Mouse (Mus musculus): ENCODE results near the gene Pbx2. TPM values are rescaled to one million over a fixed set of nuclear protein-coding genes. Genes with fewer than 3 reads are reported as not detected.

The Pbx2 gene
- total RNA-seq, 2 experiments from 2014 or later = 45.9 to 48.8 TPM

DNA sequence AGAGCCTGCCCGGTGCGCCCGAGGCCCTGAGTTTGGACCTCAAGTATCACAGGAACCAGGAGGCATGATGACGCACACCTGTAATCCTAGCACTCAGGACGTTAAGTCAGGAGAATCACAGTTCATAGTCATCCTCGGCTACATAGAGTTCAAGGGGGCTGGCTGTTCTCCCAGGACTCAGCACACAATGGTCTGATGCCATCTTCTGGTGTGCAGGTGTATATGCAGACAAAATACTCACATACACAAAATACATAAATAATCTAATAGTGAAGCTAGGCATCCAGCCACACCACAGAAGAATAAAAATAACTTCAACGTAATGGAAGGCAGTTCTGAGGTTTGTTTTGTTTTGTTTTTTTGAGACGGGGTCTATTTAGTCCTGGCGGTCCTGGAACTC is 32.1 kb downstream of the Pbx2 start:
- DNase-seq (ENCODE audit: low spot score in 2 of 2) = no peak

DNA sequence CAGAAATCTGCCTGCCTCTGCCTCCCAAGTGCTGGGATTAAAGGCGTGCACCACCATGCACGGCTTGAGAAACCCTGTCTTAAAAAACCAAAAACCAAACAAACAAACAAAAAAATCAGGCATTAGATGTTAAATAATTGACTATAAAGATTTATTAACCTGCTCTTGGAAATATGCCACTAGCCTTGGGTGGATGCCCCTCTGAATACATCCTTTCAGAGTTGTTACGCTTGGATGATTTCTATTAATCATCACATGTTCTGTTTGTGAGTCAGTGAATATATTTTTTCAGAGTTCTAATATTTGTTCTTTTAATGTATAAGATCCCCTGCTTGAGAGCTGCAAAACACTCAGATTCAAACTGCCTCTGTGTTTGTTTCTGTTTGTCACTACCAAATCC is 33.9 kb downstream of the Pbx2 start:
- intact Hi-C loops (cut with DNase I) = loop anchor here (10.0 kb wide), 1 partner anchor 180 kb away; no protein-coding TSS in a partner anchor

More for the DNA sequence above, 32.1 kb downstream of the Pbx2 start:
- intact Hi-C loops (cut with DNase I) = loop anchor here (10.0 kb wide), 1 partner anchor 178 kb away; no protein-coding TSS in a partner anchor

GRCm38 (mm10) chr17:34626062-34626772 is 35.2 kb downstream of the Pbx2 start:
- DNase-seq (ENCODE audit: low spot score in 2 of 2) = no peak
- intact Hi-C loops (cut with DNase I) = loop anchor here (10.0 kb wide), 1 partner anchor 181 kb away; no protein-coding TSS in a partner anchor

More for the DNA sequence above, 33.9 kb downstream of the Pbx2 start:
- no peak for DNase-seq (ENCODE audit: low spot score in 2 of 2)

DNA sequence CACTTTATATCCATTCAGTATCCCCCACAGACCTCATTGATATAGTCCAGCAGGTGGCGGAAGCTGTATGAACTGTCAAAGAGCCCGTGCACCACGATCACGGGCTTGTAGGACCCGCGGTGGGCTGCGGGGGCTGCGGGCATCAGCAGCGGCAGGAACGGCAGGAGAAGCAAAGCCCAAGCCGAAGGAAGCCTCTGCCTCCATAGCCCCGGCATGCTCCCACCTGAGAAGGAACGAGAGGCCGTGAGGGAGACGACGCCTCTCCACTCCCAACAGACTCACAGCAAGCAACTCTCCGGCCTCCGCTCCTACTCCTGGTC is 35.7 kb downstream of the Pbx2 start:
- intact Hi-C loops (cut with DNase I) = loop anchor here (10.0 kb wide), 1 partner anchor 182 kb away; no protein-coding TSS in a partner anchor
- no peak for DNase-seq (ENCODE audit: low spot score in 2 of 2)

DNA sequence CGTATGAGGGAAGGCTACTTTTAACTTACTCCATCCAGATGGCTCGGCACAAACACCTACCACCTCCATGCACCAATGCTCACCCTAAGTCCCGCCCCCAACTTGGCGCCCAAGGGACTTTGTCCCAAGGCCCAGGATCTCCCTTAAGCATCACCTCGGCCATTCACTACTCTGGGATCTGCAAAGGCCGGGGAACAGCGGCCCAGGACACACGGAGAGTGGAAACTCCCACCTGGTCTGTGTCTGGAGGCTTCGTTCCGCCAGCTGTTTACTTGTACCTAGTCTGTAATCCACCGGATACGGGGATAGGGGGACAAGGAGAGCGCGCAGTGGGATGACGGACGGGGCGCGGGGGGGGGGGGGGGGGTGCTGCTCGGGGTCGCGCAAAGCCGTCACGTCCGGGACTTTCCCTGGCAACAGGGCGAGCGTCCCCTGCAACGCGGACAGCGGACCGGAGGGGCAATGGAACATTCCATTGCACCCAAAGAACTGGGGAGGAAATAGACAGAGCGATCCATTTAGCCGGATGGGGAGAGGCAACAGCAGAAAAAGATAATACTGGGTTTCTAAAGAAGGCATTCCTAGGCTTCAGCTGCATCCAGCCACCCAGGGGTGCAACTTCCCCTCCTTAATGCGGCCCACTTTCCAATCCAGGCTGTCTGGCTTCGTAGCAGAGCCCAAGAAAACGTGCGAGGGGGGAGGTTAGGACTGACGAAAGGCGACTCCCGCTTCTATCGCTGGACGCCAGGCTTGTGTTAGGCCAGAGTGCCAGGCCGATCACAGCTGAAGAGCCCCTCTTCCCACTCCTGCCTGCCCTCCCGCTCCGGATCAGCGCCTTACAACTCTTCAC is 36.3 kb downstream of the Pbx2 start:
- DNase-seq (ENCODE audit: low spot score in 2 of 2) = peak; percentile 86 to 94
- intact Hi-C loops (cut with DNase I) = loop anchor here (10.0 kb wide), 1 partner anchor 183 kb away; no protein-coding TSS in a partner anchor

DNA sequence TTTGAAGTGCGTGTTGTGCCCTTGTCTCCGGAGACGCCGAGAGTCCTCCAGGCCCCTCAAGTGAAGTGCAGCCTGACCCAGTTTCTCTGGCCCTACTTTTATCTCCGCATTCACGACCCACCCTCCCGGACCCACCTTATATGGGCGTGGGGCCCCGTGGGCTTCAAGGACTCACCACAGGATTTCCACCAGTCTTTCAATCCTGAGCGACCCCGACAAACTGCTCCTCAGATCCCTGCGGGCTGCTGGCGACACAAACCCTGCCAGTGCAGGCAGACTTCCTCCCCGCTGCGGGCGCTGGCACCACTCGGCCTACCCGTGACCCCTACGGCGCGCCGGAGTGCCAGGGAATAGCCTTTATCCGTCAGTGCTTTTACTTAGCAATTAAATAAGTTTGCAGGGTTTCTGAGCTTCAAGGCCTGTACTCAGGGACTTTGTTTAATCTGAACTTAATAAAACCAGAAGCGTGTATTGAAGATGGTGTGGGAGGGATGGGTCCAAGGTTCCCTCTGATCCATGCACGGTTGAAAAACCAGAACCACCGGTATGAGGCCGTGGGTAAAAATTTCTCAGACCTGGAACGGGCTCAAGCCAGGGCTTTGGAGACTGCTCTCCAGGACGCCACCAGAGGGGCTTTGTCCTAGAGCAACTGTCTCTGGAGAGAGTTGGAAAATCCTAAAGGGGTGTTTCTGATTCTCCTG is 37.0 kb downstream of the Pbx2 start, which contains the start of gene Ppt2:
Ppt2 (minus strand) TSS at position 568 of the 701 bp plus-strand sequence.
- intact Hi-C loops (cut with DNase I) = loop anchor here (10.0 kb wide), 1 partner anchor 183 kb away; no protein-coding TSS in a partner anchor
- DNase-seq (ENCODE audit: low spot score in 2 of 2) = peak in 1 of 2 experiments; percentile 52

GRCm38 (mm10) chr17:34628644-34628967 is 37.5 kb downstream of the Pbx2 start:
- intact Hi-C loops (cut with DNase I) = loop anchor here (10.0 kb wide), 1 partner anchor 184 kb away; no protein-coding TSS in a partner anchor
- no peak for DNase-seq (ENCODE audit: low spot score in 2 of 2)

- peak; percentile 73 to 83 for DNase-seq (ENCODE audit: low spot score in 2 of 2)
- intact Hi-C loops (cut with DNase I) = loop anchor here (10.0 kb wide), 1 partner anchor 184 kb away; no protein-coding TSS in a partner anchor
These were observed 38.2 kb downstream of the Pbx2 start, which contains the start of gene Prrt1 for GRCm38 (mm10) chr17:34629221-34629751. Gene Prrt1 (plus strand): TSS chr17:34629533.

GRCm38 (mm10) chr17:34629796-34630603 is 38.9 kb downstream of the Pbx2 start:
- intact Hi-C loops (cut with DNase I) = loop anchor here (10.0 kb wide), 1 partner anchor 185 kb away; no protein-coding TSS in a partner anchor
- no peak for DNase-seq (ENCODE audit: low spot score in 2 of 2)

GRCm38 (mm10) chr17:34630761-34631301 is 39.8 kb downstream of the Pbx2 start:
- peak in 1 of 2 experiments; percentile 43 for DNase-seq (ENCODE audit: low spot score in 2 of 2)
- intact Hi-C loops (cut with DNase I) = no loop called here

GRCm38 (mm10) chr17:34631647-34632046 is 40.6 kb downstream of the Pbx2 start:
- DNase-seq (ENCODE audit: low spot score in 2 of 2) = no peak
- intact Hi-C loops (cut with DNase I) = no loop called here

DNA sequence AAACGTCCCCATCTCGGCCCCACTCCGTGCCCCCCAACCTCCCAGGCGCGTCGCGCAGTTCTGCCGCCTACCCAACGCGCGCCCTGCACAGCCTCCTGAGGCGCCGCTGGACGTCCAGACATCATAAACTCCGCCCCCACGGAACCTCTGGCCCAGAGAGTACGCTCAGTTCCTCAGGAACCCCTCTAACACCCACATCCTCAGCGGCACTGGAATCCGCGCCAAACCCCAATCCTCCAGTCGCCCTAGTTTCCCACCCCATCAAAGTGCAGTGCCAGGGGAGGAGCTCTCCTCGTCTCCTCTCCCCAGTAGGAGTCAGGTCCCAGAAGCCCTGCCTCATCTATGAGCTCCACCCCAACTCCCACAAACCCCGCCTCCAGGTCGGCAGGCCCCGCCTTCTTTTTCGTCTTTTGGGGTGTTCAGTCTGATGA is 41.2 kb downstream of the Pbx2 start:
- intact Hi-C loops (cut with DNase I) = no loop called here
- peak; percentile 83 to 87 for DNase-seq (ENCODE audit: low spot score in 2 of 2)

DNA sequence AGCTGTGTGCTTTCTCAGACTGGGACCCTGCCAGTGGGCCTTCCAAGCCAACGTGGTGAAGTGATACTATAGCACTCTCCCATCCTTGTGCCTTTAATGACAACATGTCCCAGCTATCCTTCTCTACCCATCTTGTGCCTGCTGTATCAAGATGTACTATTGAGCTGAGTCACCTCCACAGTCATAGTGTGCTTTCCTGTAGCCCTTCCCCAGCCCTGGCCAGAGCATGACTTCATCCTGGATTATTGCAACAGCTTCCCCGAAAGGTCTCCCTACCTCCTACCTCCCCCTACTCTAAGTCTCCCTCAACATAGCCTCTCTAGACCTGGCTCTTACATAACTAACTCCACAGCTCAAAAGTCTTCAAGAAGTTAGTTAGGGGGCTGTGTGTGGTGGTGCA is 44.6 kb downstream of the Pbx2 start:
- intact Hi-C loops (cut with DNase I) = no loop called here
- DNase-seq (ENCODE audit: low spot score in 2 of 2) = no peak

DNA sequence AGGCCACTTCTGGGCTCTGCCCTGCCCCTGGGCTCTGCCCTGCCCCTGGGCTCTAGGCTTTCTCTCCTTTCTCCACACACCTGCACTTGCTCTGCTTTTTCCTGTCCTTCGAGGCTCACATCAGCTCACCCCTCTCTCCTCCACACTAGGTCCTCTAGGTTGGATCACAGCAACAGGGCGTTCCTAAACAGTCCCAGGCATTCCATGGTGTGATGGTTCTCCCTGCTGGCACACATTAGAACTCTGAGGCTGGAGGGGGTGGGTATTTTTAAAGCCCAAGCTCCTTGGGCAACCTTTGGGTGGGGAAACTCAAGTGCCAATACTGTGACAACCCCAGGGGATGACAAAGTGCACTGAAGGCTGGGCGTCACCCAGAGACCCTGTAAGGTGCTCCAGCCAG is 46.4 kb downstream of the Pbx2 start:
- no peak for DNase-seq (ENCODE audit: low spot score in 2 of 2)
- intact Hi-C loops (cut with DNase I) = no loop called here

GRCm38 (mm10) chr17:34639461-34640255 is 48.6 kb downstream of the Pbx2 start:
- intact Hi-C loops (cut with DNase I) = no loop called here
- no peak for DNase-seq (ENCODE audit: low spot score in 2 of 2)

DNA sequence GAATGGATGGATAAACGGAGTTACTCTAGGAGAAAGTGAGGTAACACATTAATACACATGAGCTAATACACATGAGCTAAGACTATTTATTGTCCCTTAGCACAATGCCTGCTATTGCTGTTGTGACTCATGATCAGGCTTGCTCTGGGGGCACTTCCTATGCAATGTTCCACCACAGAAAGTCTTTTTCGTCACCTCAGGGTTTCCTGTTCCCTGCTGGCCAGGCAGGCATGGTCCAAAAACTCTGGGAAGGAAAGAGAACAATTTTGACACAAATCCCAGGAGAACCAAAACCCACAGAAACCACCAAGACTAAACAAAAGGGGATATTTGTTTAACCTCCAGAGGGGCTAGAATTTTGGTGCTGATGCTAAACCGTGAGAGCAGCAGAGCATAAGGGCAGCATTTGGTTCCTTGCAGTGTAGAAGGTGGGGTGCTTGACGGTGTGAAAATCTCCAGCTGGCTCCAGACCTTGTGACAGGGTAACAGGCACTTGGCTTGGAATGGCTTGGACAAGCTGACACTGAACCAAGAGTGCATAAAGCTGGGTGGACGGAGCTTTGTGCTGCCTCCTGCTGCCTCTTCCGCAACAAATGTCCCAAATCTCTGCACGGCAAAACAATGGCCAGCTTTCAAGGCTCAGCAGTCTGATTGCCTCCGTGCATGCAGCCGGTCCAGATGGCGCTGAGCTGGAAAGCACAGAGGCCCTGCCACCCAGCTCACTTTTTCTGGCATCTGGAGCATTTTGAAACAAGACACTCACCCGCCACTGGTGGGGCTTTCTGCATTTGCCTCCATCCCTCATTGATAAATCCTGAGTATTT is 49.9 kb downstream of the Pbx2 start:
- intact Hi-C loops (cut with DNase I) = no loop called here
- DNase-seq (ENCODE audit: low spot score in 2 of 2) = peak in 1 of 2 experiments; percentile 58

All from left cerebral cortex, postnatal 14 days (tissue).